Mouse (Mus musculus): ENCODE measurements at regions not wholly inside any gene's neighbourhood (a gene's known extent, or its start where the extent isn't known, plus 50 kb on each side); places are given as distances from the start of the nearest gene placed in this dataset.

GRCm38 (mm10) chr17:73048164-73048563, 59.6 kb upstream of the Lclat1 start:
- DNase-seq (ENCODE audit: low spot score), result no peak

DNA sequence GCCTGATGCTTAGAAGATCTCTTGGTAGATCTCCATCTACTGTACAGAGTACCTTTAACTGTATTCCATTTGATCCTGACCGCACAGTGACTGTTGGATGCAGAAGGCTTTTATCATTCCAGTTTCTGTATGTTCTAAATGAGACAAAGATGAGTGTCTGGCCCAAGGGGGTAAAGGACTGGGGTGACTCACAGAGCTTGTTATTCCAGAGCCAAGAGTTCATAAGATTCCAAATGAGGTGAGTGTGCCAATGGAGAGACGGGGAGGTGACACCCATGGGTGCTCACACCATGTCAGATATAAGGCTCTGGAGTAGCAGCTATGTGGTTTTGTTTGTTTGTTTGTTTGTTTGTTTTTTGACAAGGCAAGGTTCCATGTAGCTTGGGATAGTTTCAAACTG, 54.8 kb upstream of the Lclat1 start:
- no peak for DNase-seq (ENCODE audit: low spot score)

- no peak for DNase-seq (ENCODE audit: low spot score)
These were observed 54.1 kb upstream of the Lclat1 start for GRCm38 (mm10) chr17:73053479-73054215.

- DNase-seq (ENCODE audit: low spot score), result peak; percentile 39
These were observed 53.6 kb upstream of the Lclat1 start for GRCm38 (mm10) chr17:73054226-73054625.

- no peak for DNase-seq (ENCODE audit: low spot score)
These were observed 52.6 kb upstream of the Lclat1 start for GRCm38 (mm10) chr17:73055197-73055596.

DNA sequence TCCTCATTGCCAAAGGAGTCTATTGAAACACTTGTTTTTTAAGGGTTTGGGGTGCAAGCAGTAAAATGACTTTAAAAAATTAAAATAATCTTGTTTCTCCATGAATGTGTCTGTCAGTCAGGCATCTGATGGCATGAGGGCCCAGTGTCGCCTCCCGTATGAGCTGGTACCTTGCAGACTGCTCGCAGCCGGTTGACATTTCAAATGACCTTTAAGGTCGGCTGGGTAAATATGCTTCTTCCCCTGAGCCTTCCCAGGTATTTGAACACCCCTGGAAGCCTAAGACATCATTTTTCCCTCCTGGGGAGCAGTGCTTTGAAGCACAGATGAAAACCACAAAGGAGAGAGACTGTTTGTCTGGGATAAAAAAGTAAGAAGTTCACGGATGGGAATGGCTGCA, 52.2 kb upstream of the Lclat1 start:
- no peak for DNase-seq (ENCODE audit: low spot score)

DNA sequence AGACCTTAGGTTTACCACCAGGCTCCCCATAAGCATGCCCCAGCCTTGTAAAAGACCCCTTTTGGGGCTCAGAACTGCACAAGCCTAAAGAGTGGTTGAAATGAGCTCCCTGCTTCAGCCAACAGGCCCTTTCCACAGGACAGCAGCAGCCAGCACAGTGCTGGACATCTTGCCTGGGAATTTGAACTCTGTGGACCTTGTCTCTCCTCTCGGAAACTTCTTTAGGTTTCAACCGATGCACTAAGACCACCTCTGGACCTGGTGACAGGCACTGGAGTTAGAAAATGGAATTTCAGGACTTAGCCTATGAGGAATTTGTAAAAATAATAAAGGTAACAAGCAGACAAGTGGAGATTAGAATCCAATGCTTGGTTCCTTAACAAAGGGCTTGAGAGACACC, 51.2 kb upstream of the Lclat1 start:
- DNase-seq (ENCODE audit: low spot score), result no peak
